Mouse (Mus musculus) MEL (cell line): Measurements from ENCODE around the gene Akr1d1. TPM values are rescaled to one million over a fixed set of nuclear protein-coding genes. Genes with fewer than 3 reads are reported as not detected.

Experiments
- DNase-seq: peaks from one replicate; pipeline ENCODE4 v3.0.0; 2011; ENCODE audit warnings: low read depth, low spot score
- H3K27ac ChIP-seq: 2 replicates; pipeline ENCODE4 v1.5.1; 2012; ENCODE audit warnings: low read depth, mild to moderate bottlenecking, control low read depth, low read length, moderate library complexity; ENCODE audit not compliant: control insufficient read depth
- H3K27me3 ChIP-seq, 2 experiments: fragments of 150-350 bp in 1 of 2; sonication (generic) in 1 of 2; 2 replicates each; pipeline ENCODE4 v1.6.1; 2012; ENCODE audit warnings: low read length in 2 of 2, mild to moderate bottlenecking in 2 of 2, improper control_type of control experiment in 1 of 2, moderate library complexity in 1 of 2; ENCODE audit not compliant: insufficient read depth in 2 of 2, control insufficient read depth in 1 of 2
- H3K36me3 ChIP-seq, 2 experiments: 2 replicates each; pipeline ENCODE4 v1.6.1; 2012 to 2014; ENCODE audit warnings: low read length in 2 of 2, improper control_type of control experiment in 1 of 2, inconsistent platforms in 1 of 2, mild to moderate bottlenecking in 1 of 2; ENCODE audit not compliant: insufficient read depth in 2 of 2, control insufficient read depth in 1 of 2
- H3K4me1 ChIP-seq, 2 experiments: fragments of 150-350 bp in 1 of 2; sonication (generic) in 1 of 2; 2 replicates each; pipeline ENCODE4 v1.6.1; 2012; ENCODE audit warnings: low read length in 2 of 2, improper control_type of control experiment in 1 of 2, mild to moderate bottlenecking in 1 of 2; ENCODE audit not compliant: insufficient read depth in 2 of 2, control insufficient read depth in 1 of 2
- H3K4me3 ChIP-seq, 2 experiments: fragments of 150-350 bp in 1 of 2; sonication (generic) in 1 of 2; 2 replicates each; pipeline ENCODE4 v1.5.1; 2012; ENCODE audit warnings: low read depth in 2 of 2, low read length in 2 of 2, mild to moderate bottlenecking in 2 of 2, moderate library complexity in 2 of 2, control low read depth in 1 of 2, improper control_type of control experiment in 1 of 2; ENCODE audit not compliant: control insufficient read depth in 1 of 2, insufficient read depth in 1 of 2
- H3K79me2 ChIP-seq: 2 replicates; pipeline ENCODE4 v1.6.1; 2012; ENCODE audit warnings: mild to moderate bottlenecking, low read length, moderate library complexity; ENCODE audit not compliant: control insufficient read depth, poor library complexity, insufficient read depth
- H3K9ac ChIP-seq: 2 replicates; pipeline ENCODE4 v1.6.1; 2012; ENCODE audit warnings: low read depth, mild to moderate bottlenecking, control low read depth, low read length, moderate library complexity; ENCODE audit not compliant: control insufficient read depth, poor library complexity, severe bottlenecking
- H3K9me3 ChIP-seq: fragments of 150-350 bp; sonication (generic); replicated peaks from 2 replicates; pipeline ENCODE4 v1.6.1; 2012; ENCODE audit warnings: mild to moderate bottlenecking, low read length, improper control_type of control experiment, moderate library complexity; ENCODE audit not compliant: insufficient read depth
- CHD1 ChIP-seq: IDR thresholded peaks from 2 replicates; pipeline ENCODE4 v1.6.1; 2012; ENCODE audit warnings: low read depth, mild to moderate bottlenecking, inconsistent platforms, low read length, improper control_type of control experiment
- CHD2 ChIP-seq: IDR thresholded peaks from 2 replicates; pipeline ENCODE4 v1.6.1; 2011; ENCODE audit warnings: low read length, improper control_type of control experiment
- CTCF ChIP-seq, 3 experiments: IDR thresholded peaks in 2 of 3; conservative IDR thresholded peaks in 1 of 3; 2 replicates each; pipeline ENCODE4 v1.5.1; 2011 to 2012; ENCODE audit warnings: low read length in 3 of 3, low read depth in 2 of 3, mild to moderate bottlenecking in 2 of 3, improper control_type of control experiment in 1 of 3, inconsistent platforms in 1 of 3, mixed read lengths in 1 of 3, moderate library complexity in 1 of 3; ENCODE audit not compliant: control insufficient read depth in 1 of 3, insufficient read depth in 1 of 3, poor library complexity in 1 of 3, severe bottlenecking in 1 of 3
- EP300 ChIP-seq, 2 experiments: IDR thresholded peaks; 2 replicates each; pipeline ENCODE4 v1.6.1; 2011; ENCODE audit warnings: improper control_type of control experiment in 2 of 2, low read length in 2 of 2, low read depth in 1 of 2, mild to moderate bottlenecking in 1 of 2
- GABPA ChIP-seq: IDR thresholded peaks from 2 replicates; pipeline ENCODE4 v1.6.1; 2012; ENCODE audit warnings: low read depth, mild to moderate bottlenecking, inconsistent platforms, low read length, improper control_type of control experiment, moderate library complexity
- JUND ChIP-seq: IDR thresholded peaks from 2 replicates; pipeline ENCODE4 v1.6.1; 2011; ENCODE audit warnings: low read depth, mild to moderate bottlenecking, improper control_type of control experiment, low read length
- MAX ChIP-seq: IDR thresholded peaks from 2 replicates; pipeline ENCODE4 v1.6.1; 2011; ENCODE audit warnings: low read length, improper control_type of control experiment
- MAZ ChIP-seq: IDR thresholded peaks from 2 replicates; pipeline ENCODE4 v1.6.1; 2012; ENCODE audit warnings: low read depth, mild to moderate bottlenecking, inconsistent platforms, low read length, improper control_type of control experiment
- MEF2A ChIP-seq: IDR thresholded peaks from 2 replicates; pipeline ENCODE4 v1.6.1; 2014; ENCODE audit warnings: low read depth, mild to moderate bottlenecking, inconsistent platforms, low read length, improper control_type of control experiment; ENCODE audit not compliant: poor library complexity, insufficient replicate concordance, severe bottlenecking; ENCODE audit errors: extremely low read depth
- MXI1 ChIP-seq: IDR thresholded peaks from 2 replicates; pipeline ENCODE4 v1.6.1; 2011; ENCODE audit warnings: mild to moderate bottlenecking, low read depth, low read length, improper control_type of control experiment
- MYC ChIP-seq: IDR thresholded peaks from 2 replicates; pipeline ENCODE4 v1.6.1; 2011; ENCODE audit warnings: low read depth, mild to moderate bottlenecking, low read length, improper control_type of control experiment, moderate library complexity
- NELFE ChIP-seq: IDR thresholded peaks from 2 replicates; pipeline ENCODE4 v1.6.1; 2011; ENCODE audit warnings: low read depth, low read length, improper control_type of control experiment
- NRF1 ChIP-seq: IDR thresholded peaks from 2 replicates; pipeline ENCODE4 v1.6.1; 2014; ENCODE audit warnings: low read depth, mild to moderate bottlenecking, inconsistent platforms, low read length, improper control_type of control experiment, moderate library complexity; ENCODE audit not compliant: poor library complexity, insufficient read depth, severe bottlenecking
- POLR2A ChIP-seq, 2 experiments: IDR thresholded peaks; 2 replicates each; pipeline ENCODE4 v1.6.1; 2011 to 2012; ENCODE audit warnings: low read length in 2 of 2, mild to moderate bottlenecking in 2 of 2, control low read depth in 1 of 2, improper control_type of control experiment in 1 of 2, low read depth in 1 of 2, moderate library complexity in 1 of 2; ENCODE audit not compliant: control insufficient read depth in 1 of 2, insufficient read depth in 1 of 2, poor library complexity in 1 of 2
- POLR2AphosphoS2 ChIP-seq: IDR thresholded peaks from 2 replicates; pipeline ENCODE4 v1.6.1; 2011; ENCODE audit warnings: low read length, improper control_type of control experiment
- RCOR1 ChIP-seq: IDR thresholded peaks from 2 replicates; pipeline ENCODE4 v1.6.1; 2012; ENCODE audit warnings: low read depth, mild to moderate bottlenecking, inconsistent platforms, low read length, improper control_type of control experiment
- SIN3A ChIP-seq: IDR thresholded peaks from 2 replicates; pipeline ENCODE4 v1.6.1; 2012; ENCODE audit warnings: low read length, improper control_type of control experiment, inconsistent platforms
- SMC3 ChIP-seq: IDR thresholded peaks from 2 replicates; pipeline ENCODE4 v1.6.1; 2011; ENCODE audit warnings: low read depth, low read length, improper control_type of control experiment
- TCF12 ChIP-seq: IDR thresholded peaks from 2 replicates; pipeline ENCODE4 v1.6.1; 2014; ENCODE audit warnings: low read depth, mild to moderate bottlenecking, inconsistent platforms, low read length, improper control_type of control experiment, moderate library complexity
- USF1 ChIP-seq: IDR thresholded peaks from 2 replicates; pipeline ENCODE4 v1.6.1; 2014; ENCODE audit warnings: low read depth, mild to moderate bottlenecking, inconsistent platforms, low read length, improper control_type of control experiment, moderate library complexity
- polyA plus RNA-seq, 2 experiments: library from polyadenylated mRNA; stranded (reverse) in 1 of 2; unstranded in 1 of 2; fragments of >175 nt in 1 of 2; fragments of >200 nt in 1 of 2; gene quantifications; 2 replicates each; pipeline versions ENCODE4 v1.2.1 to v1.2.4; 2012; ENCODE audit warnings: low replicate concordance in 2 of 2, low read depth in 1 of 2; ENCODE audit not compliant: insufficient read length in 2 of 2, insufficient read depth in 1 of 2, missing spikeins in 1 of 2
- total RNA-seq: library from RNA; depleted of rRNA; stranded (reverse); fragments of 300-350 nt; gene quantifications from 2 replicates; pipeline ENCODE4 v1.2.3, GENCODE M21; 2012

Gene Akr1d1
- total and polyA plus RNA-seq, 3 experiments = not detected

DNA sequence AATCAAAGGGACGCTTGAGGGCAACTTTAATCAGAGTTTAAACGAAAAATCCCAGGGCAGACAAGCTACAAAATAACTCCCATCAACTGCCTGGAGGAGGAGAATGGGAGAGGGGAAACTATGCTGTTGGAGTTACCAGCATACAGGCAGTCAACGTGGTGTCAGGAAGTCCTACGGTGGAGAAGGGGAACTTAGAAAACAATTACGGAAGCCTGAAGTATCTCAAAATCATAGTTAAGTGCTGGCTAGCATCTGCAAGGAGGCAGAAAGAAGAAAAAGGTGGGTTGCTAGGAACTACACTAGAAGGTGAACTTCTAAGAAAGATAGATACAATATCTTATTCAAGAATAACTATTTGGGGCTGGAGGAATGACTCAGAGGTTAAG lies 74.9 kb downstream of the Akr1d1 start:
- Histone ChIP-seq H3K4me1 (no peaks in the 10 kb centered on the region), H3K4me3 (no peak overlapping the region), H3K36me3 (no peaks in the 10 kb centered on the region), H3K9ac (no peak overlapping the region), H3K79me2 (no peaks in the 10 kb centered on the region), H3K27me3 (no peaks in the 10 kb centered on the region), H3K27ac (no peak overlapping the region), H3K9me3 (no peaks in the 10 kb centered on the region)
- TF ChIP-seq MYC (no peak), CTCF (IDR thresholded peaks at IDR 0.05 in 2 of 3, conservative IDR thresholded peaks at IDR 0.05 in 1 of 3; ENCODE audit: control insufficient read depth in 1 of 3, insufficient read depth in 1 of 3, low read depth in 2 of 3, low read length in 3 of 3, poor library complexity in 1 of 3, severe bottlenecking in 1 of 3) (no peak), MEF2A (no peak), GABPA (no peak), CHD1 (no peak), SMC3 (no peak), SIN3A (no peak), TCF12 (no peak), NRF1 (no peak), POLR2AphosphoS2 (no peak), CHD2 (no peak), EP300 (IDR thresholded peaks at IDR 0.05; ENCODE audit: low read depth in 1 of 2, low read length in 2 of 2) (no peak), MXI1 (no peak), NELFE (no peak), POLR2A (IDR thresholded peaks at IDR 0.05; ENCODE audit: control insufficient read depth in 1 of 2, insufficient read depth in 1 of 2, low read depth in 1 of 2, low read length in 2 of 2, poor library complexity in 1 of 2) (no peak), JUND (no peak), RCOR1 (no peak)
- DNase-seq = no peak

DNA sequence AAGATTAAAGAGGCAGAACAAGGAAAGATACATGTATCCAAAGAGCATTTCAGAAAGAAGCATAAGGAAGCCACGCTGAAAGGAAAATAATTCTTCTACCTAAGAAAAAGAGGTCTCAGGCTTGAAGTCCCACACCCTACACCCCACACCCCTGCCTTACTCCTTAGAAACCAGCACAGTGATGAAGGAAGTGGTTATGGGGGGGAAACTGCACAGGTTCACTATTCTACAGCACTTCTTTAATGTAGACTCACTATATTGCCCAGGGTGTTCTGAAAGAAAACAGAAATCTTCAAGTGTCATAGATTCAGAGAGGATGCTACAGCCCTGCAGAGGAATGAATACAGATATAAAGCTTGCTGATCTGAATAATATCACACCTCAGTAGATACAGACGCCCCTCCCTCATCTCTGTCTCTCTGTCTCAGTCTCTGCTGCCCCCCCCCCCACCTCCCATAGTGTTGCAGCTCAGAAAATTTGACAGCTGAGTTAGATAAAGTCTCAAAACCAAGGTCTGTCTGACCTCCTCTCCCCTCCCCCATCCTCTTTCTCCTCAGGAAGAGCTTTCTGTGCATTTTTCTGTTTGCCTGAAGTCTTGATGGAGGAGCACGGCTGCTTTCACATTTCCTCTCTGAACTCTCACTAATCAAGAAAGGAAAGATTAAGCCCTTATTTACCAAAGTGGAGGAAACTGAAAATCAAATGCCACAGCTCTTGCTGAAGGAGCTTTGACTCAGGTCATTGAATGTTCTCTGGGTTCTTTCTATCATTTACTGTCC lies 77.7 kb downstream of the Akr1d1 start:
- H3K36me3 ChIP-seq = no peaks in the 10 kb centered on the region
- no peak for TF ChIP-seq MAZ
- TF ChIP-seq MAX = no peak
- no peak for TF ChIP-seq MEF2A
- no peak for TF ChIP-seq GABPA
- TF ChIP-seq USF1 = no peak
- H3K9me3 ChIP-seq = no peaks in the 10 kb centered on the region
- no peaks in the 10 kb centered on the region for H3K27me3 ChIP-seq
- no peak overlapping the region for H3K9ac ChIP-seq
- H3K4me3 ChIP-seq = no peak overlapping the region
- H3K4me1 ChIP-seq = no peaks in the 10 kb centered on the region
- H3K79me2 ChIP-seq = no peaks in the 10 kb centered on the region
- DNase-seq = no peak
- no peak overlapping the region for H3K27ac ChIP-seq
